In the genomic region with DNA sequence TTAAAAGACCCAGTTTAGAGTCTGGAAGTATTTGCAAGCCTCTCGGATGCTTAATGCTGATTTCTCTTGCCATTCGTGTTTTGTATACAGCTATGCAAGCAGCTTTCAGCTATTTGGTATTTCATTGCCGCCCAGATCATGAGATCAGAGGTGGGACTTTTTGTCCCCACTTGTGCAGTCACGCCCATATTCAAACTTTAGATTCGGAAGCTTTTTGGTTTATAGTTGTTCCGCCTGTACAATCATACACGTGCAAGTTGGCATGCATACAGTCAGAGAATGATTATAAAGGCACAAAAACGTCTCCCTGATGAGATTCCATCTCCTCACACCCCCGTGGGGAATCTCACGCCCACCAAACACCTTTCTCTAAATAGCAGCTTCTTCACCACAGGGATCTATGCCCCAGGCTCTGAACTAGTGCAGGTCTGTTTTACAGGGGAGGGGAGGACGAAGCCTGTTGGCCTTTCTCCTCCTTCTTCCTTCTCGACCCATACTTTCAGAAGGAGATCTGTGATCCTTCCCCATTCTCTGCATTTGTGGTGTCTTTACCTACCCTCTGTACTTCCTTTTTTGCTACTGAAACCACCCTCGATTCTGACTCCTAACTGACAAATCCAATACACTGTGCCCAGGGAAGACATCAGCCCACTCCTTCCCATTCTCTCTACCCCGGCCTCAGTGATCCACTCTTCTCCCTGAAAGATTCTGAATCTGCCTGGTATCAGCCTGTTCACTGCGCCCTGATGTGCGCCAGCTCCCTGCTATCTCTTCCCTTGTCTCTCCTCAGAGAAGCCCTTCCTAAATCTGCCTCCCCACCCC, we compare ENCODE assay signal across 15 mouse cellular contexts. TPM values are rescaled to one million over a fixed set of nuclear protein-coding genes. Genes with fewer than 3 reads are reported as not detected.
A peak's percentile ranks its signal among the peaks of the same experiment; 100 is the strongest.
DNase-seq lines count a peak whose midpoint lies in the region; ATAC-seq and TF ChIP-seq lines count a peak whose summit lies in the region.
"Had no signal": no experiment of that assay in that cellular context is flagged by ENCODE, and none has a peak within 500 bp of the region (broad histone marks: within the 10 kb centered on the region; RNA-seq: fewer than 3 reads in every experiment).

No protein-coding gene starts in this region.

- no peak overlapping the region for H3K4me3 ChIP-seq in heart, embryonic 15.5 days
- H3K4me3 ChIP-seq in MEL (ENCODE audit: control insufficient read depth in 1 of 2, insufficient read depth in 1 of 2, low read depth in 2 of 2, low read length in 2 of 2) = peak overlapping the region; percentile 87 to 90
- H3K4me3 ChIP-seq in liver, embryonic 15.5 days (replicated peaks) = 0 out of 2 replicates have a peak overlapping the region, but pooled peaks have one; percentile 1
- no peak overlapping the region for H3K4me3 ChIP-seq in hindbrain, postnatal 0 days (ENCODE audit: low read length)
- H3K4me3 ChIP-seq: hindbrain, embryonic 15.5 days; kidney, embryonic 15.5 days; limb, embryonic 10.5 days had no signal

- peak in 1 of 2 experiments; percentile 13; a peak in 2 of 4 replicates for TF ChIP-seq EP300 in MEL (IDR thresholded peaks at IDR 0.05; ENCODE audit: low read depth in 1 of 2, low read length in 2 of 2)

- peaks cover 2% of the 10 kb centered on the region; the same call in 1 of the 2 replicates for H3K79me2 ChIP-seq in MEL (ENCODE audit: control insufficient read depth, insufficient read depth, low read length, poor library complexity)

- no peak for TF ChIP-seq RAD21 in MEL (IDR thresholded peaks at IDR 0.05; ENCODE audit: low read depth, low read length)

- H3K9me3 ChIP-seq in heart, embryonic 15.5 days (replicated peaks) = no peaks in the 10 kb centered on the region
- H3K9me3 ChIP-seq in MEL (replicated peaks; ENCODE audit: insufficient read depth, low read length) = no peaks in the 10 kb centered on the region
- no peaks in the 10 kb centered on the region for H3K9me3 ChIP-seq in liver, embryonic 15.5 days (replicated peaks)
- H3K9me3 ChIP-seq in hindbrain, postnatal 0 days (ENCODE audit: low read length) = no peaks in the 10 kb centered on the region
- H3K9me3 ChIP-seq: hindbrain, embryonic 15.5 days; kidney, embryonic 15.5 days; limb, embryonic 10.5 days had no signal

- H3K27ac ChIP-seq in heart, embryonic 15.5 days = no peak overlapping the region
- peak overlapping the region; percentile 95 for H3K27ac ChIP-seq in MEL (ENCODE audit: control insufficient read depth, low read depth, low read length)
- peak overlapping the region; percentile 38; the same call in 1 of the 2 replicates for H3K27ac ChIP-seq in liver, embryonic 15.5 days (replicated peaks)
- H3K27ac ChIP-seq in hindbrain, postnatal 0 days = no peak overlapping the region
- H3K27ac ChIP-seq: hindbrain, embryonic 15.5 days; kidney, embryonic 15.5 days; limb, embryonic 10.5 days had no signal

- no peak for ATAC-seq in heart, embryonic 15.5 days (replicated peaks; ENCODE audit: insufficient number of reproducible peaks, insufficient read depth, low FRiP score, low read depth)
- ATAC-seq in liver, embryonic 15.5 days (ENCODE audit: insufficient read depth) = no peak
- ATAC-seq in hindbrain, postnatal 0 days = no peak
- ATAC-seq: activated CD4-positive, CD25-positive, alpha-beta regulatory T cell, adult 4 months had no signal

- H3K4me1 ChIP-seq in heart, embryonic 15.5 days (replicated peaks) = no peaks in the 10 kb centered on the region
- peaks cover 7 to 19% of the 10 kb centered on the region in 2 experiments for H3K4me1 ChIP-seq in MEL (ENCODE audit: control insufficient read depth in 1 of 2, insufficient read depth in 2 of 2, low read length in 2 of 2)
- peaks cover 16% of the 10 kb centered on the region for H3K4me1 ChIP-seq in liver, embryonic 15.5 days (replicated peaks)
- H3K4me1 ChIP-seq in hindbrain, postnatal 0 days (ENCODE audit: insufficient read depth, low read length) = no peaks in the 10 kb centered on the region
- H3K4me1 ChIP-seq: hindbrain, embryonic 15.5 days; kidney, embryonic 15.5 days had no signal

- H3K4me2 ChIP-seq in heart, embryonic 15.5 days = 0 out of 2 replicates have a peak overlapping the region, but pooled peaks have one; percentile 7
- H3K4me2 ChIP-seq in liver, embryonic 15.5 days = peak overlapping the region; percentile 46
- H3K4me2 ChIP-seq in hindbrain, postnatal 0 days (ENCODE audit: low read depth, low read length) = no peak overlapping the region
- H3K4me2 ChIP-seq: hindbrain, embryonic 15.5 days; kidney, embryonic 15.5 days had no signal

- H3K36me3 ChIP-seq in heart, embryonic 15.5 days = no peaks in the 10 kb centered on the region
- peaks cover 0 to 16% of the 10 kb centered on the region in 2 experiments; a peak in 2 of 4 replicates for H3K36me3 ChIP-seq in MEL (ENCODE audit: control insufficient read depth in 1 of 2, insufficient read depth in 2 of 2, low read length in 2 of 2)
- 0 out of 2 replicates have a peak, but pooled peaks cover under 1% of the 10 kb centered on the region for H3K36me3 ChIP-seq in liver, embryonic 15.5 days (replicated peaks)
- no peaks in the 10 kb centered on the region for H3K36me3 ChIP-seq in hindbrain, postnatal 0 days (ENCODE audit: insufficient read depth, low read length)
- H3K36me3 ChIP-seq: hindbrain, embryonic 15.5 days; kidney, embryonic 15.5 days; limb, embryonic 10.5 days had no signal

- peak; percentile 22 to 69; a peak in 3 of 4 replicates for TF ChIP-seq POLR2A in MEL (IDR thresholded peaks at IDR 0.05; ENCODE audit: control insufficient read depth in 1 of 2, insufficient read depth in 1 of 2, low read depth in 1 of 2, low read length in 2 of 2, poor library complexity in 1 of 2)

- DNase-seq in heart, postnatal 4 days = no peak
- DNase-seq in 416B (ENCODE audit: low read depth) (peak; percentile 39), MEL (ENCODE audit: low read depth, low spot score) (peak; percentile 83)
- no peak for DNase-seq in hindbrain, postnatal 0 days (ENCODE audit: low spot score)
- DNase-seq in urinary bladder, postnatal 10 days (ENCODE audit: low spot score) = no peak
- DNase-seq in thymus, postnatal 36 days = no peak
- DNase-seq: embryo, embryonic 11 days; heart, adult 18-20 months had no signal

- no peaks in the 10 kb centered on the region for H3K27me3 ChIP-seq in heart, embryonic 15.5 days
- H3K27me3 ChIP-seq in MEL (ENCODE audit: control insufficient read depth in 1 of 2, insufficient read depth in 2 of 2, low read length in 2 of 2) = no peaks in the 10 kb centered on the region
- H3K27me3 ChIP-seq in liver, embryonic 15.5 days = peaks cover 7% of the 10 kb centered on the region
- no peaks in the 10 kb centered on the region for H3K27me3 ChIP-seq in hindbrain, postnatal 0 days (ENCODE audit: insufficient read depth, low read length)
- H3K27me3 ChIP-seq: hindbrain, embryonic 15.5 days; kidney, embryonic 15.5 days had no signal

- no peak overlapping the region for H3K9ac ChIP-seq in heart, embryonic 15.5 days
- peak overlapping the region; percentile 87 for H3K9ac ChIP-seq in MEL (ENCODE audit: control insufficient read depth, low read depth, low read length, poor library complexity, severe bottlenecking)
- no peak overlapping the region for H3K9ac ChIP-seq in liver, embryonic 15.5 days
- H3K9ac ChIP-seq in hindbrain, postnatal 0 days (replicated peaks; ENCODE audit: low read length) = no peak overlapping the region
- H3K9ac ChIP-seq: hindbrain, embryonic 15.5 days; kidney, embryonic 15.5 days had no signal

- TF ChIP-seq CTCF in MEL (IDR thresholded peaks at IDR 0.05 in 2 of 3, conservative IDR thresholded peaks at IDR 0.05 in 1 of 3; ENCODE audit: control insufficient read depth in 1 of 3, insufficient read depth in 1 of 3, low read depth in 2 of 3, low read length in 3 of 3, poor library complexity in 1 of 3, severe bottlenecking in 1 of 3) = no peak
- no peak for TF ChIP-seq CTCF in hindbrain, postnatal 0 days (IDR thresholded peaks at IDR 0.05; ENCODE audit: low read depth)

- WGBS in heart, embryonic 15.5 days = 46% methylated on average over 16 of the region's 16 CpGs
- WGBS in liver, embryonic 15.5 days (ENCODE audit: insufficient replicate concordance) = 30% methylated on average over 16 of the region's 16 CpGs
- WGBS in hindbrain, postnatal 0 days = 70% methylated on average over 16 of the region's 16 CpGs

TF ChIP-seq in MEL, 35 proteins besides CTCF, POLR2A, EP300 and RAD21 (continues in another document):
- TF ChIP-seq JUND (IDR thresholded peaks at IDR 0.05; ENCODE audit: low read depth, low read length) (no peak), MYB (IDR thresholded peaks at IDR 0.05; ENCODE audit: low read depth, low read length) (no peak), NELFE (IDR thresholded peaks at IDR 0.05; ENCODE audit: low read depth, low read length) (peak; percentile 31; the same call in 1 of the 2 replicates), POLR2AphosphoS5 (IDR thresholded peaks at IDR 0.05; ENCODE audit: borderline replicate concordance, low read depth, low read length) (no peak; the same call in 1 of the 2 replicates), MEF2A (IDR thresholded peaks at IDR 0.05; ENCODE audit: extremely low read depth, insufficient replicate concordance, low read depth, low read length, poor library complexity, severe bottlenecking) (no peak), SMC3 (IDR thresholded peaks at IDR 0.05; ENCODE audit: low read depth, low read length) (no peak), MYC (IDR thresholded peaks at IDR 0.05; ENCODE audit: low read depth, low read length) (peak; percentile 88), CHD2 (IDR thresholded peaks at IDR 0.05; ENCODE audit: low read length) (no peak), USF1 (IDR thresholded peaks at IDR 0.05; ENCODE audit: low read depth, low read length) (no peak)

RNA-seq across cellular contexts. Expression of gene Gm20403, which starts 7.1 kb away (rescaled TPM):
- not detected in 2 replicates for polyA plus RNA-seq in heart, embryonic 15.5 days (2015; fragmentation: Nextera tagmentation; extraction: Ambion mirVana)
- total RNA-seq in heart, postnatal 4 days (2021) = not detected
- total RNA-seq in MEL (2012; rRNA removed) = not detected in 2 replicates
- not detected for polyA plus RNA-seq in MEL (2012; ENCODE audit: insufficient read depth in 1 of 2, insufficient read length in 2 of 2, low read depth in 1 of 2, low replicate concordance in 2 of 2, missing spikeins in 1 of 2)
- not detected in 2 replicates for polyA plus RNA-seq in liver, embryonic 15.5 days (2015; fragmentation: Nextera tagmentation; extraction: Ambion mirVana)
- total RNA-seq in hindbrain, postnatal 0 days (2014; rRNA removed) = not detected in 2 replicates
- polyA plus RNA-seq in hindbrain, postnatal 0 days (2015; fragmentation: Nextera tagmentation; extraction: Ambion mirVana) = not detected in 2 replicates
- total RNA-seq: heart, adult 18-20 months; layer of hippocampus, postnatal 14 days had no signal
- polyA plus RNA-seq: activated CD4-positive, CD25-positive, alpha-beta regulatory T cell, adult 4 months; hindbrain, embryonic 15.5 days; kidney, embryonic 15.5 days; limb, embryonic 10.5 days had no signal

RNA-seq across cellular contexts. Expression of gene Baz1a, which starts 20.7 kb away (rescaled TPM):
- 10.3 and 13.3 TPM in 2 replicates for polyA plus RNA-seq in heart, embryonic 15.5 days (2015; fragmentation: Nextera tagmentation; extraction: Ambion mirVana)
- 10 to 100 TPM; 15.0 to 16.5 TPM for total RNA-seq in heart, postnatal 4 days (2021)
- 44.6 and 46.0 TPM in 2 replicates for total RNA-seq in MEL (2012; rRNA removed)
- polyA plus RNA-seq in MEL (2012; ENCODE audit: insufficient read depth in 1 of 2, insufficient read length in 2 of 2, low read depth in 1 of 2, low replicate concordance in 2 of 2, missing spikeins in 1 of 2) = 100 to 1,000 TPM in 1 of 2 experiments, 10 to 100 TPM in 1; 39.8 to 203 TPM
- polyA plus RNA-seq in liver, embryonic 15.5 days (2015; fragmentation: Nextera tagmentation; extraction: Ambion mirVana) = 28.8 and 32.2 TPM in 2 replicates
- 2.3 and 3.1 TPM in 2 replicates for total RNA-seq in hindbrain, postnatal 0 days (2014; rRNA removed)
- polyA plus RNA-seq in hindbrain, postnatal 0 days (2015; fragmentation: Nextera tagmentation; extraction: Ambion mirVana) = 4.6 and 6.0 TPM in 2 replicates

Comparison
In these comparisons a context has a peak if more than half of its experiments do, and no peak if none do; other contexts are left out.
1. H3K27ac ChIP-seq: peak in MEL (single experiment) and liver, embryonic 15.5 days (single experiment); none in heart, embryonic 15.5 days (single experiment) and hindbrain, postnatal 0 days (single experiment).
2. H3K4me3 ChIP-seq: peak in MEL (2 of 2) and liver, embryonic 15.5 days (single experiment); none in heart, embryonic 15.5 days (single experiment) and hindbrain, postnatal 0 days (single experiment).
3. DNase-seq: peak in 416B (single experiment) and MEL (single experiment); none in heart, postnatal 4 days (single experiment), hindbrain, postnatal 0 days (single experiment), urinary bladder, postnatal 10 days (single experiment) and thymus, postnatal 36 days (0 of 2).